Comparison of ENCODE assay signal across 24 mouse cellular contexts in genomic region chr19:25301189-25301588, GRCm38 (mm10).
DNase-seq lines count a peak whose midpoint lies in the region; ATAC-seq and TF ChIP-seq lines count a peak whose summit lies in the region.
"Had no signal": no experiment of that assay in that cellular context is flagged by ENCODE, and none has a peak within 500 bp of the region (broad histone marks: within the 10 kb centered on the region; RNA-seq: fewer than 3 reads in every experiment).

No protein-coding gene starts in this region.

- H3K27ac ChIP-seq in liver, embryonic 11.5 days (ENCODE audit: low read depth, low read length): peak overlapping the region; percentile 43; the same call in 1 of the 2 replicates
- H3K27ac ChIP-seq in stomach, embryonic 16.5 days (ENCODE audit: low read length): 0 out of 2 replicates have a peak overlapping the region, but pooled peaks have one; percentile 13
- no peak overlapping the region for H3K27ac ChIP-seq in stomach, postnatal 0 days (replicated peaks)
- no peak overlapping the region for H3K27ac ChIP-seq in liver, embryonic 13.5 days
- H3K27ac ChIP-seq in liver, postnatal 0 days (ENCODE audit: low read depth): no peak overlapping the region
- no peak overlapping the region for H3K27ac ChIP-seq in hindbrain, embryonic 16.5 days (ENCODE audit: low read depth, low read length)
- H3K27ac ChIP-seq: embryonic facial prominence, embryonic 13.5 days; embryonic facial prominence, embryonic 15.5 days; forebrain, embryonic 10.5 days; forebrain, embryonic 12.5 days had no signal

- 73% methylated on average over 5 of the region's 5 CpGs for WGBS in liver, embryonic 11.5 days
- 60% methylated on average over 5 of the region's 5 CpGs for WGBS in stomach, embryonic 16.5 days
- 54% methylated on average over 5 of the region's 5 CpGs for WGBS in stomach, postnatal 0 days
- 74% methylated on average over 5 of the region's 5 CpGs for WGBS in liver, embryonic 13.5 days (ENCODE audit: insufficient replicate concordance)
- 62% methylated on average over 5 of the region's 5 CpGs for WGBS in liver, postnatal 0 days (ENCODE audit: insufficient replicate concordance)
- 83% methylated on average over 5 of the region's 5 CpGs for WGBS in hindbrain, embryonic 16.5 days

- no peak for TF ChIP-seq EP300 in stomach, postnatal 0 days (optimal IDR thresholded peaks at IDR 0.05)
- TF ChIP-seq EP300 in liver, postnatal 0 days (IDR thresholded peaks at IDR 0.05; ENCODE audit: low read depth): no peak

- no peak overlapping the region for H3K4me2 ChIP-seq in liver, embryonic 11.5 days
- H3K4me2 ChIP-seq in stomach, embryonic 16.5 days (ENCODE audit: low read depth, low read length): no peak overlapping the region
- H3K4me2 ChIP-seq in stomach, postnatal 0 days (replicated peaks; ENCODE audit: low read depth): no peak overlapping the region
- H3K4me2 ChIP-seq in liver, embryonic 13.5 days: 0 out of 2 replicates have a peak overlapping the region, but pooled peaks have one; percentile 1
- H3K4me2 ChIP-seq in liver, postnatal 0 days (ENCODE audit: low read depth, low read length): peak overlapping the region; percentile 32; the same call in 1 of the 2 replicates
- no peak overlapping the region for H3K4me2 ChIP-seq in hindbrain, embryonic 16.5 days (ENCODE audit: low read length)
- H3K4me2 ChIP-seq: embryonic facial prominence, embryonic 13.5 days; embryonic facial prominence, embryonic 15.5 days; forebrain, embryonic 12.5 days had no signal

- H3K36me3 ChIP-seq in liver, embryonic 11.5 days (ENCODE audit: control insufficient read depth, insufficient read depth, low read length): no peaks in the 10 kb centered on the region
- H3K36me3 ChIP-seq in stomach, embryonic 16.5 days (ENCODE audit: control insufficient read depth, insufficient read depth, low read length): no peaks in the 10 kb centered on the region
- H3K36me3 ChIP-seq in stomach, postnatal 0 days (ENCODE audit: control insufficient read depth, insufficient read depth, low read length): no peaks in the 10 kb centered on the region
- H3K36me3 ChIP-seq in liver, embryonic 13.5 days: no peaks in the 10 kb centered on the region
- no peaks in the 10 kb centered on the region for H3K36me3 ChIP-seq in liver, postnatal 0 days (replicated peaks; ENCODE audit: insufficient read depth, low read length)
- no peaks in the 10 kb centered on the region for H3K36me3 ChIP-seq in hindbrain, embryonic 16.5 days (ENCODE audit: control insufficient read depth, insufficient read depth, low read length)
- H3K36me3 ChIP-seq: embryonic facial prominence, embryonic 13.5 days; embryonic facial prominence, embryonic 15.5 days; forebrain, embryonic 10.5 days; forebrain, embryonic 12.5 days had no signal

- ATAC-seq in liver, embryonic 11.5 days (replicated peaks; ENCODE audit: low FRiP score): no peak
- no peak for ATAC-seq in stomach, embryonic 16.5 days (ENCODE audit: insufficient read depth, low FRiP score)
- ATAC-seq in stomach, postnatal 0 days (ENCODE audit: low FRiP score, low TSS enrichment): no peak
- ATAC-seq in liver, embryonic 13.5 days (ENCODE audit: low read depth): no peak
- ATAC-seq in liver, postnatal 0 days: peak; percentile 57; the same call in 1 of the 2 replicates
- no peak for ATAC-seq in hindbrain, embryonic 16.5 days
- ATAC-seq: forebrain, embryonic 14.5 days had no signal

- no peak for TF ChIP-seq CTCF in stomach, postnatal 0 days (IDR thresholded peaks at IDR 0.05; ENCODE audit: low read depth)
- no peak for TF ChIP-seq CTCF in liver, postnatal 0 days (IDR thresholded peaks at IDR 0.05; ENCODE audit: low read depth)

- DNase-seq in liver, embryonic 11.5 days (ENCODE audit: low spot score): no peak
- DNase-seq in liver: no peak
- DNase-seq in stomach, postnatal 0 days (ENCODE audit: low spot score): no peak
- no peak for DNase-seq in liver, embryonic 13.5 days
- no peak for DNase-seq in liver, postnatal 0 days
- DNase-seq in thymus, postnatal 36 days: no peak
- DNase-seq: adrenal gland, adult 2 months; adrenal gland, postnatal 10 days; adrenal gland, postnatal 25 days; cerebellum, adult 11 months; cerebellum, adult 18-20 months; cerebellum, adult 8-10 months; cerebellum, adult 9-11 months; cerebellum, postnatal 14 days; cerebellum, postnatal 36 days; embryo, embryonic 11 days had no signal

- H3K9me3 ChIP-seq in liver, embryonic 11.5 days (ENCODE audit: control insufficient read depth, low read length): no peaks in the 10 kb centered on the region
- no peaks in the 10 kb centered on the region for H3K9me3 ChIP-seq in stomach, embryonic 16.5 days (replicated peaks; ENCODE audit: control insufficient read depth, low read length)
- H3K9me3 ChIP-seq in stomach, postnatal 0 days (ENCODE audit: control insufficient read depth, low read length): no peaks in the 10 kb centered on the region
- H3K9me3 ChIP-seq in liver, embryonic 13.5 days (replicated peaks): no peaks in the 10 kb centered on the region
- H3K9me3 ChIP-seq in liver, postnatal 0 days (ENCODE audit: low read length): no peaks in the 10 kb centered on the region
- no peaks in the 10 kb centered on the region for H3K9me3 ChIP-seq in hindbrain, embryonic 16.5 days (ENCODE audit: control insufficient read depth, low read length)
- H3K9me3 ChIP-seq: embryonic facial prominence, embryonic 13.5 days; embryonic facial prominence, embryonic 15.5 days; forebrain, embryonic 10.5 days; forebrain, embryonic 12.5 days had no signal

- no peaks in the 10 kb centered on the region for H3K4me1 ChIP-seq in liver, embryonic 11.5 days (replicated peaks; ENCODE audit: control insufficient read depth, insufficient read depth, low read length)
- 0 out of 2 replicates have a peak, but pooled peaks cover 2% of the 10 kb centered on the region for H3K4me1 ChIP-seq in stomach, embryonic 16.5 days (ENCODE audit: control insufficient read depth, insufficient read depth, low read length)
- H3K4me1 ChIP-seq in stomach, postnatal 0 days (replicated peaks; ENCODE audit: control insufficient read depth, insufficient read depth): no peaks in the 10 kb centered on the region
- peaks cover 5% of the 10 kb centered on the region; the same call in 1 of the 2 replicates for H3K4me1 ChIP-seq in liver, embryonic 13.5 days (replicated peaks)
- H3K4me1 ChIP-seq in liver, postnatal 0 days (ENCODE audit: insufficient read depth): 0 out of 2 replicates have a peak, but pooled peaks cover 2% of the 10 kb centered on the region
- no peaks in the 10 kb centered on the region for H3K4me1 ChIP-seq in hindbrain, embryonic 16.5 days (ENCODE audit: control insufficient read depth, insufficient read depth, low read depth, low read length)
- H3K4me1 ChIP-seq: embryonic facial prominence, embryonic 13.5 days; embryonic facial prominence, embryonic 15.5 days; forebrain, embryonic 10.5 days; forebrain, embryonic 12.5 days had no signal

- no peak overlapping the region for H3K9ac ChIP-seq in liver, embryonic 11.5 days (ENCODE audit: low read depth, low read length)
- no peak overlapping the region for H3K9ac ChIP-seq in stomach, embryonic 16.5 days (ENCODE audit: low read length)
- no peak overlapping the region for H3K9ac ChIP-seq in stomach, postnatal 0 days (ENCODE audit: low read length)
- H3K9ac ChIP-seq in liver, embryonic 13.5 days: no peak overlapping the region
- no peak overlapping the region for H3K9ac ChIP-seq in liver, postnatal 0 days (replicated peaks)
- H3K9ac ChIP-seq in hindbrain, embryonic 16.5 days (ENCODE audit: low read depth, low read length): no peak overlapping the region
- H3K9ac ChIP-seq: embryonic facial prominence, embryonic 13.5 days; embryonic facial prominence, embryonic 15.5 days; forebrain, embryonic 12.5 days had no signal

- no peaks in the 10 kb centered on the region for H3K27me3 ChIP-seq in liver, embryonic 11.5 days (replicated peaks; ENCODE audit: control insufficient read depth, insufficient read depth, low read length)
- no peaks in the 10 kb centered on the region for H3K27me3 ChIP-seq in stomach, embryonic 16.5 days (ENCODE audit: control insufficient read depth, insufficient read depth, low read length)
- H3K27me3 ChIP-seq in stomach, postnatal 0 days (ENCODE audit: control insufficient read depth, insufficient read depth, low read length): no peaks in the 10 kb centered on the region
- H3K27me3 ChIP-seq in liver, embryonic 13.5 days: no peaks in the 10 kb centered on the region
- H3K27me3 ChIP-seq in liver, postnatal 0 days (ENCODE audit: insufficient read depth, low read length): no peaks in the 10 kb centered on the region
- no peaks in the 10 kb centered on the region for H3K27me3 ChIP-seq in hindbrain, embryonic 16.5 days (replicated peaks; ENCODE audit: control insufficient read depth, insufficient read depth, low read length)
- H3K27me3 ChIP-seq: embryonic facial prominence, embryonic 13.5 days; embryonic facial prominence, embryonic 15.5 days; forebrain, embryonic 12.5 days had no signal

- H3K4me3 ChIP-seq in liver, embryonic 11.5 days (ENCODE audit: low read depth, low read length): no peak overlapping the region
- no peak overlapping the region for H3K4me3 ChIP-seq in stomach, embryonic 16.5 days (replicated peaks; ENCODE audit: low read length)
- H3K4me3 ChIP-seq in stomach, postnatal 0 days (ENCODE audit: low read depth, low read length): no peak overlapping the region
- no peak overlapping the region for H3K4me3 ChIP-seq in liver, embryonic 13.5 days (replicated peaks)
- no peak overlapping the region for H3K4me3 ChIP-seq in liver, postnatal 0 days (ENCODE audit: low read depth, low read length)
- no peak overlapping the region for H3K4me3 ChIP-seq in hindbrain, embryonic 16.5 days (ENCODE audit: low read length)
- H3K4me3 ChIP-seq: embryonic facial prominence, embryonic 13.5 days; embryonic facial prominence, embryonic 15.5 days; erythroblast, embryonic 14.5 days; forebrain, embryonic 10.5 days; forebrain, embryonic 12.5 days had no signal

Comparison
In these comparisons a context has a peak if more than half of its experiments do, and no peak if none do; other contexts are left out.
1. H3K27ac ChIP-seq: peak in liver, embryonic 11.5 days (single experiment) and stomach, embryonic 16.5 days (single experiment); none in stomach, postnatal 0 days (single experiment), liver, embryonic 13.5 days (single experiment), liver, postnatal 0 days (single experiment) and hindbrain, embryonic 16.5 days (single experiment).
2. H3K4me2 ChIP-seq: peak in liver, embryonic 13.5 days (single experiment) and liver, postnatal 0 days (single experiment); none in liver, embryonic 11.5 days (single experiment), stomach, embryonic 16.5 days (single experiment), stomach, postnatal 0 days (single experiment) and hindbrain, embryonic 16.5 days (single experiment).